Mouse (Mus musculus): ENCODE results near the gene Tspan31.
A peak's percentile ranks its signal among the peaks of the same experiment; 100 is the strongest.

Gene Tspan31

GRCm38 (mm10) chr10:127070190-127071121 is at the start of gene Tspan31:
Gene Tspan31 (minus strand): TSS chr10:127070264.
- peak; percentile 62 for DNase-seq (ENCODE audit: low spot score)

DNA sequence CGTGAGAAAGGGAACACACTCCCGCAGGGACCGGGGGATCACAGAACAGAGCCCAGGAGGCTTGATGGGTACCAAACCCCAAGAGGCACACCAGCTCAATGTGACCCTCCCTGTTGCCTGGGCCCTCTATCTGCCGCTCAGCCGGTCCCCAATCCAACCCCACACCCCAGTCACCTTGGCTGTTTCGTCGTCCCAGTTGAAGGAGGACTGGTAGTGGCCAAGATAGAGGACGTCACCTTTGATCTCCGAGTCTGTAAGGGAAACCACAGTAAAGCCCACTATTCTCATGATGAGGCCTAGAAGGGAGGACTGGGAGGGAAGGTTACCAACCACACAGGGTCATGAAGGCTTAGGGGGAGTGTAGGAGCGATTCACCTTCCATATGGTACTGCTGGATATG is 49.2 kb upstream of the Tspan31 start:
- no peak for DNase-seq (ENCODE audit: low spot score)

DNA sequence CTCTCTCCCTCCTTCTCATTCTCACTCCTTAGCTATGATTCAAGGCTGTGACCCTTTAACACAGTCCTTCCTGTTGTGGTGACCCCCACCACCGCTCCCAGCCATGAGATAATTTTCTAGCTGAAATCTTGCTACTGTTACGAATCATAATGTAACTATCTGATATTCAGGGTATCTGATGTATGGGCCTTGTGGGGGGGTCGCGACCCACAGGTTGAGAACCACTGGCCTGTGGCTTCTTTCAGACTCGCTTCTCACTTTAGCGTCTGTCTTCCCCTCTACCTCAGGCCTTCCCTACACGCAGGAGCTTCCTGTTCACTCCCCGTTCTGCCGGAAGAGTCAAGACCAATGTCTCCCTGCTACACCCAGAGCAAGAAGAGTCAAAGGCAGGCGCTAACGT is 48.4 kb upstream of the Tspan31 start:
- no peak for DNase-seq (ENCODE audit: low spot score)

DNA sequence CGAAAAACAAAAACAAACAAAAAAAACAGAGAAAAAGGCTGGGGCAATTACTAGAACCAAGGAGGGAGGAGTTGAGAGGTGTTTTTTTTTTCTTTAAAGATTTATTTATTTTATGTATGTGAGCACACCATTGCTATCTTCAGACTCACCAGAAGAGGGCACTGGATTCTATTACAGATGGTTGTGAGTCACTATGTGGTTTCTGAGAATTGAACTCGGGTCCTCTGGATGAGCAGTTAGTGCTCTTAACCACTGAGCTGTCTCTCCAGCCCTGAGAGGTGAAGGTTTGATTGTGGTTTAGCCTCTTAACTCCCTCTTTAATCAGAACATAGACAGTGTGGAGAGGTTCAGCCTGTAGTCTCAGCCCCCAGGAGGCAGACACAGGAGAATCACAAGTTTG is 45.0 kb upstream of the Tspan31 start:
- no peak for DNase-seq (ENCODE audit: low spot score)

GRCm38 (mm10) chr10:127114408-127114807 is 44.3 kb upstream of the Tspan31 start:
- no peak for DNase-seq (ENCODE audit: low spot score)

GRCm38 (mm10) chr10:127111001-127111887 is 41.2 kb upstream of the Tspan31 start:
- peak; percentile 30 for DNase-seq (ENCODE audit: low spot score)

- no peak for DNase-seq (ENCODE audit: low spot score)
These were observed 38.2 kb upstream of the Tspan31 start for GRCm38 (mm10) chr10:127108262-127108583.

GRCm38 (mm10) chr10:127107563-127108261 is 37.6 kb upstream of the Tspan31 start:
- peak; percentile 60 for DNase-seq (ENCODE audit: low spot score)

DNA sequence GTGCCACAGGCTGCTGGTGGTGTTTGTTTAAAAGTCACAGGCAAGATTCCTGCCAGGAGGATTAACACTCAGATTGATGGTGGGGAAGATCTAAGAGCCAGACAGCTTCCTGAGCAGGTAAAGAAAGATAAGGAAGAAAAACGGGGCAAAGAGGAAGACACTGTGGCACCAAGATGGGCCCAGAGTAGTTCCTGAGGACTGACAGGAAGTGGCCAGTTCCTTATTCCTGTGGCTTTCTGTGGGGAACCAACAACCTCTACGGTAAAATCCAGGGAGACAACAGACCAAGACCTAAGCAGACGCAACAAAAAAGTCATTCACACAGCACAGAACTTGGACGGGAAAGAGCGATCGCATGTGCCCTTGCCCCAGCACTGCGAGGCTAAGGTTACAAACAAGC is 33.6 kb upstream of the Tspan31 start:
- DNase-seq (ENCODE audit: low spot score), result no peak

GRCm38 (mm10) chr10:127101151-127101550 is 31.1 kb upstream of the Tspan31 start:
- no peak for DNase-seq (ENCODE audit: low spot score)

- no peak for DNase-seq (ENCODE audit: low spot score)
These were observed 30.4 kb upstream of the Tspan31 start for GRCm38 (mm10) chr10:127100414-127100813.

- DNase-seq (ENCODE audit: low spot score), result no peak
These were observed 29.8 kb upstream of the Tspan31 start for GRCm38 (mm10) chr10:127099868-127100267.

GRCm38 (mm10) chr10:127099191-127099590 is 29.1 kb upstream of the Tspan31 start:
- DNase-seq (ENCODE audit: low spot score), result no peak

- DNase-seq (ENCODE audit: low spot score), result no peak
These were observed 28.4 kb upstream of the Tspan31 start for GRCm38 (mm10) chr10:127098514-127098913.

DNA sequence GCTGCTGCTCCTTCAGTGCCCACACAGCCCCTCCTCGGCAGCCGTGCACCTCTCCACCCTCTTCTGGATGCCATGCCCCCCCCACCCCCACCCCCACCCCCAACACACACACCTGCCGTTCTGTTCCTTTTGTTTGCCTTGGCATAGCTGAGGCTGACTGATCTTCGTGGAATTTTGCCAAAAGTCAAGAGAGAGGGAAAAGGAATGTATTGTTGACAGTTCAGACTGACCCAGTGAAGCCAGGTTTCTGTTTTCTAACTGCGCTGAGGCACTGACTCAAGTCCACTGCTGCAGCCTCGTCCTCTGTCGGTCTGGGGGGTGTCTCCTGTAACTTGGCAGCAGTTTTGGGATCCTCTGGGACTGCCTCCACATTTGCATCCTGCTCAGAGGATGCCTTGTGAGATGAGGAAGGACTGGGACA is 24.3 kb upstream of the Tspan31 start:
- DNase-seq (ENCODE audit: low spot score), result no peak

DNA sequence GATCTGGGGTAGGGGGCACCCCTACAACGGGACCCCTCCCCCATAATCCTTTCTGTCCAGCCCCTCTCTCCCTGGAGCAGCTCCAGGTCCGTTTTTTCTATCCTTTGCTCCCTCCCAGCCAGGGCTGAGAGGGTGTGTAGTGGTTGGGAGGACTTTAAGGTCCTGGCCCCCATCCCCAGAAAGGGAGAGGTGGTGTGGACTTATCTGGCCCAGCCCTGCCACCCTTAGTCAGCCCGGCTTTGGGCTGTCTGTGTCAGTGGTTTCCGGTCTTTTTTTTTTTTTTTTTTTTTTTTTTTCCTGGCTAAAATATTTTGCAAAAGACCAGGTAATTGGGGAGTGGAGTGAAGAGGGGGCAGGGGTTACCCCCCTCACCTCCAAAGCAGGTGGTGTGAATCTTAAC is 22.7 kb upstream of the Tspan31 start:
- DNase-seq (ENCODE audit: low spot score), result no peak

- DNase-seq (ENCODE audit: low spot score), result no peak
These were observed 21.7 kb upstream of the Tspan31 start for GRCm38 (mm10) chr10:127091507-127092396.

- DNase-seq (ENCODE audit: low spot score), result no peak
These were observed 20.7 kb upstream of the Tspan31 start for GRCm38 (mm10) chr10:127090560-127091411.

DNA sequence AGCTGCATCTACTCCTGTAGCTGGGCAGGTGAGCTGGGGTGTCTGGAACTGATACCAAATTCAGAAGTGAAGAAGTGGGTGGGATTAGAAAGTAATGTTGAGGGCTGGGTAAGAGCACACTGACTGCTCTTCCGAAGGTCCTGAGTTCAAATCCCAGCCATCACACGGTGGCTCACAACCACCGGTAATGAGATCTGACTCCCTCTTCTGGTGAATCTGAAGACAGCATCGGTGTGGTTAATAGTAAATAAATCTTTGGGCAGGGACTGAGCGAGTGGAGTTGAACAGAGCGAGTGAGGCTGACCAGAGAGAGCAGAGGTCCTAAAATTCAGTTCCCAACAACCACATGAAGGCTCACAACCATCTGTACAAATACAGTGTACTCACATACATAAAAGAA is 15.6 kb upstream of the Tspan31 start:
- no peak for DNase-seq (ENCODE audit: low spot score)

- no peak for DNase-seq (ENCODE audit: low spot score)
These were observed 15.0 kb upstream of the Tspan31 start for GRCm38 (mm10) chr10:127085052-127085451.

Measured in T-cell, adult 2 months (primary cell).